Mouse (Mus musculus) C2C12 (cell line): ENCODE results near the gene N4bp1.

Experiments used
- CTCF ChIP-seq: IDR thresholded peaks from one replicate; pipeline ENCODE4 v1.5.1; 2011; ENCODE audit not compliant: control insufficient read depth, insufficient read depth, insufficient read length
- USF1 ChIP-seq: IDR thresholded peaks from one replicate; pipeline ENCODE4 v1.6.1; 2011; ENCODE audit warnings: low read depth, mild to moderate bottlenecking, control low read depth, moderate library complexity

- TF ChIP-seq CTCF (no peak), USF1 (peak; percentile 11)
Observed at GRCm38 (mm10) chr8:86856248-86856647, 28.8 kb downstream of the N4bp1 start.
